Mouse (Mus musculus) left cerebral cortex, postnatal 14 days (tissue): ENCODE measurements around the gene Tfcp2l1. TPM values are rescaled to one million over a fixed set of nuclear protein-coding genes. Genes with fewer than 3 reads are reported as not detected.

ENCODE experiments used
- DNase-seq, 2 experiments: peaks; one replicate each; pipeline ENCODE4 v3.0.0; 2021 to 2022; ENCODE audit warnings: low spot score in 2 of 2, mixed read lengths in 1 of 2
- intact Hi-C: fragments of 180-260 bp; cut with DNase I; formaldehyde crosslinking; loops from one replicate; pipeline ENCODE4 v1.15.1; 2025
- total RNA-seq, 2 experiments: library from RNA; stranded (reverse); gene quantifications; 2 replicates each; pipeline ENCODE4 v1.2.3; 2021

The Tfcp2l1 gene
- total RNA-seq, 2 experiments from 2014 or later, result 1.6 to 2.1 TPM

DNA sequence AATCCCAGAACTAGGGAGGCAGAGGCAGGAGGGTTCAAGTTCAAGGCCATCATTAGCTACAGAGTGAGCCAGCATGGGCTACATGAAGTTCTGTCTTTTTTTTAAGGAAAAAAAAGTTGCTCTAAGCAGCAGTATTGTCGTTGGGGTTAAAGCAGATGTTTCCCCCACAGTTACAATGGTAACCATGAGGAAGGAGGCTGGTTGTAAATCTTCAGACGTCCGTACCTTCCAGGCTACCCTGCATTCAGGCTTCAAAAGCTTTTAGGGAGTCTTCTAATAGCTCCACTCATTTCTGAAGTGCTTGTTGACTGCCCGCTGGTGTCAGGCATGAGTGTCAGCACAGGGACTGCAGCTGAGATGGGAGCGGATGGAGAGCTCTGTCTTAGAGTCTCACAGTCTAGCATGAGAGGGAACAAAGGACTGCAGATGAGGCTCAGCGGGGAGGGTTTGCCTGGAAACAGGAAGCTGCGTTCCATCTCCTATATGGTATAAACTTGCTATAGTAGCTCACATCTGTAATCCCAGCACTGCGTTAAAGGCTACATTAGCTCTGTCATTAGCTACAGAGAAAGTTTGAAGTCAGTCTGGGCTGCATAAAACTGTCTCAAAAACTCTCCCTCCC is 92.8 kb downstream of the Tfcp2l1 start:
- no peak for DNase-seq
- intact Hi-C loops, result no loop called here

DNA sequence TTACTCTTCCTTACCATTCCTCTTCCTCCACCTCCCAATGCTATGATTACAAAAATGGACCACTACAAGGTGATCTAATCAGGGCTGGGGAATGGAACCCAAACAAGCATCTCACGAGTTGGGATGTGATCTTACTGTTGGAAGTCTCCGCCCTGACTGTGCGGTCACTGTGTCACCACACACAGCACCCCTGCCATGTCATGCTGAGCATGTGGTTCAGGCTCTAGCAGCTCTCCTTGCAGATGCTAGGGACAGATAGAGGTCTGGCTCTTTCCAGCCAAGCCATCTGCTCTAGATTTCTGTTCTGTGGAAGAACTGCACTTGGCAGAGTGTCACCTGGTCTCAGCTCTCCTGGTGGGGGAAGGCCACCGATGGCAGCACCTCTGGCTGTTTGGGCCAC is 99.3 kb downstream of the Tfcp2l1 start:
- intact Hi-C loops, result no loop called here
- DNase-seq, result no peak

DNA sequence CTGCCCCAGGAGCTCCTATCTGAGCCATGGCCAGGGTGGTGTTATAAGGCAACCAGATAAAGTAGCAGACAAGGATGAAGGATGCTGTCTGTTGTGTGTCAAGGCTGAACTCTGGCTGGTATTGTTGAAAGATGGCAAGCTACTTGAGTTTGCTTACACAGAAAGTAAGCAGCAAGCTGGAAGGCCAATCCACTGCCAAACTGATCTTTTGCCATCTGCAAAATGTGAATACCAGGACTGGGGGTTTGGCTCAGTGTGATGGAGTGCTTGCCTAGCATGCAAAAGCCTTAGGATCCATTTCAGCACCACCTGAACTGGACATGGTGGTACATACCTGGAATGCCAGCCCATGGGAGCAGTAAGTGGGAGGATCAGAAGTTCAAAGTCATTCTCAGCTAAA is 101.1 kb downstream of the Tfcp2l1 start:
- DNase-seq, result no peak
- intact Hi-C loops, result no loop called here

Other genes with a start within 250 kb of the Tfcp2l1 start
- 100 to 1,000 TPM; 119 to 135 TPM for gene Clasp1, start 238.9 kb upstream of the Tfcp2l1 start, total RNA-seq